Mouse (Mus musculus): ENCODE measurements around the gene Mfsd4b2.
"Not testable (repeated sequence)": the region's sequence is repeated elsewhere in the genome, so short reads cannot be mapped to it uniquely, and the experiment has no call there.

The Mfsd4b2 gene

GRCm38 (mm10) chr10:39926616-39927139 is at the start of gene Mfsd4b2:
Gene Mfsd4b2, minus strand, starts transcription at chr10:39926923.
- no peak for DNase-seq

- DNase-seq = no peak
Measured at GRCm38 (mm10) chr10:39975771-39976170, 49.0 kb upstream of the Mfsd4b2 start.

- DNase-seq = no peak
Measured at GRCm38 (mm10) chr10:39974982-39975381, 48.3 kb upstream of the Mfsd4b2 start.

GRCm38 (mm10) chr10:39967512-39967911 is 40.8 kb upstream of the Mfsd4b2 start:
- no peak for DNase-seq

GRCm38 (mm10) chr10:39961906-39962305 is 35.2 kb upstream of the Mfsd4b2 start:
- no peak for DNase-seq

GRCm38 (mm10) chr10:39960441-39960822 is 33.7 kb upstream of the Mfsd4b2 start:
- no peak for DNase-seq

- peak; percentile 92 to 95 for DNase-seq
Measured at GRCm38 (mm10) chr10:39959761-39960440, 33.2 kb upstream of the Mfsd4b2 start, which contains the start of gene Mfsd4b3. Gene Mfsd4b3, minus strand, starts transcription at chr10:39960153.

GRCm38 (mm10) chr10:39958266-39958665 is 31.5 kb upstream of the Mfsd4b2 start:
- no peak for DNase-seq

GRCm38 (mm10) chr10:39956340-39956878 is 29.7 kb upstream of the Mfsd4b2 start:
- no peak for DNase-seq

GRCm38 (mm10) chr10:39955163-39955562 is 28.4 kb upstream of the Mfsd4b2 start:
- no peak for DNase-seq

- no peak for DNase-seq
Measured at GRCm38 (mm10) chr10:39949377-39949954, 22.7 kb upstream of the Mfsd4b2 start.

- DNase-seq = not testable (repeated sequence)
Measured at GRCm38 (mm10) chr10:39947195-39947594, 20.5 kb upstream of the Mfsd4b2 start.

- no peak for DNase-seq
Measured at GRCm38 (mm10) chr10:39936553-39936952, 9.8 kb upstream of the Mfsd4b2 start.

- not testable (repeated sequence) for DNase-seq
Measured at GRCm38 (mm10) chr10:39924556-39924955, 2.2 kb downstream of the Mfsd4b2 start.

GRCm38 (mm10) chr10:39912616-39913015 is 14.1 kb downstream of the Mfsd4b2 start:
- DNase-seq = no peak

GRCm38 (mm10) chr10:39908768-39909441 is 17.8 kb downstream of the Mfsd4b2 start:
- no peak for DNase-seq

- no peak for DNase-seq
Measured at GRCm38 (mm10) chr10:39906799-39907658, 19.7 kb downstream of the Mfsd4b2 start.

GRCm38 (mm10) chr10:39904191-39904590 is 22.5 kb downstream of the Mfsd4b2 start:
- no peak for DNase-seq

- peak; percentile 72 to 77 for DNase-seq
Measured at GRCm38 (mm10) chr10:39898874-39899371, 27.8 kb downstream of the Mfsd4b2 start, which contains the start of gene Mfsd4b4. Gene Mfsd4b4, minus strand, starts transcription at chr10:39899238.

- DNase-seq = no peak
Measured at GRCm38 (mm10) chr10:39896503-39896902, 30.2 kb downstream of the Mfsd4b2 start.

GRCm38 (mm10) chr10:39893702-39894697 is 32.7 kb downstream of the Mfsd4b2 start:
- DNase-seq = no peak
